Mouse (Mus musculus): ENCODE measurements at regions not wholly inside any gene's neighbourhood (a gene's known extent, or its start where the extent isn't known, plus 50 kb on each side); places are given as distances from the start of the nearest gene placed in this dataset.
A peak's percentile ranks its signal among the peaks of the same experiment; 100 is the strongest.

- ATAC-seq (ENCODE audit: poor library complexity, severe bottlenecking) = no peak
Measured at GRCm38 (mm10) chr5:111789904-111790303, 56.2 kb downstream of the Gm26897 start.

GRCm38 (mm10) chr5:111790527-111790926 lies 56.8 kb downstream of the Gm26897 start:
- no peak for ATAC-seq (ENCODE audit: poor library complexity, severe bottlenecking)

GRCm38 (mm10) chr5:111791089-111791561 lies 57.4 kb downstream of the Gm26897 start:
- no peak for ATAC-seq (ENCODE audit: poor library complexity, severe bottlenecking)

- no peak for ATAC-seq (ENCODE audit: poor library complexity, severe bottlenecking)
Measured at GRCm38 (mm10) chr5:111792746-111793145, 59.0 kb downstream of the Gm26897 start.

GRCm38 (mm10) chr5:111793178-111793577 lies 59.5 kb downstream of the Gm26897 start:
- no peak for ATAC-seq (ENCODE audit: poor library complexity, severe bottlenecking)

- peak; percentile 72 for ATAC-seq (ENCODE audit: poor library complexity, severe bottlenecking)
Measured at GRCm38 (mm10) chr5:111796889-111797288, 63.2 kb downstream of the Gm26897 start.

- 0 out of 2 replicates have a peak, but pooled peaks have one; percentile 19 for ATAC-seq (ENCODE audit: poor library complexity, severe bottlenecking)
Measured at GRCm38 (mm10) chr5:111799700-111800311, 66.1 kb downstream of the Gm26897 start.

- ATAC-seq (ENCODE audit: poor library complexity, severe bottlenecking) = no peak
Measured at GRCm38 (mm10) chr5:111800511-111800910, 66.8 kb downstream of the Gm26897 start.

GRCm38 (mm10) chr5:111801051-111801450 lies 67.3 kb downstream of the Gm26897 start:
- no peak for ATAC-seq (ENCODE audit: poor library complexity, severe bottlenecking)

- no peak for ATAC-seq (ENCODE audit: poor library complexity, severe bottlenecking)
Measured at GRCm38 (mm10) chr5:111804542-111804941, 70.8 kb downstream of the Gm26897 start.

- ATAC-seq (ENCODE audit: poor library complexity, severe bottlenecking) = no peak
Measured at GRCm38 (mm10) chr5:111805150-111805549, 71.4 kb downstream of the Gm26897 start.

GRCm38 (mm10) chr5:111805761-111806191 lies 72.1 kb downstream of the Gm26897 start:
- no peak for ATAC-seq (ENCODE audit: poor library complexity, severe bottlenecking)

- ATAC-seq (ENCODE audit: poor library complexity, severe bottlenecking) = no peak; the same call in 1 of the 2 replicates
Measured at GRCm38 (mm10) chr5:111810079-111810808, 76.5 kb downstream of the Gm26897 start.

GRCm38 (mm10) chr5:111812581-111812980 lies 78.9 kb downstream of the Gm26897 start:
- ATAC-seq (ENCODE audit: poor library complexity, severe bottlenecking) = no peak

- no peak for ATAC-seq (ENCODE audit: poor library complexity, severe bottlenecking)
Measured at GRCm38 (mm10) chr5:111813090-111813753, 79.5 kb downstream of the Gm26897 start.

GRCm38 (mm10) chr5:111814893-111815760 lies 81.4 kb downstream of the Gm26897 start:
- peak; percentile 61 for ATAC-seq (ENCODE audit: poor library complexity, severe bottlenecking)

GRCm38 (mm10) chr5:111820963-111821362 lies 87.2 kb downstream of the Gm26897 start:
- ATAC-seq (ENCODE audit: poor library complexity, severe bottlenecking) = no peak

- no peak for ATAC-seq (ENCODE audit: poor library complexity, severe bottlenecking)
Measured at GRCm38 (mm10) chr5:111822882-111823281, 89.2 kb downstream of the Gm26897 start.

GRCm38 (mm10) chr5:111823420-111823819 lies 89.7 kb downstream of the Gm26897 start:
- ATAC-seq (ENCODE audit: poor library complexity, severe bottlenecking) = no peak

GRCm38 (mm10) chr5:111823842-111824241 lies 90.1 kb downstream of the Gm26897 start:
- ATAC-seq (ENCODE audit: poor library complexity, severe bottlenecking) = no peak

Data from megakaryocyte, adult 5-6 weeks (primary cell).